Mouse (Mus musculus): ENCODE data around the gene Apoc4. TPM values are rescaled to one million over a fixed set of nuclear protein-coding genes. Genes with fewer than 3 reads are reported as not detected.
A peak's percentile ranks its signal among the peaks of the same experiment; 100 is the strongest.
"Not testable (repeated sequence)": the region's sequence is repeated elsewhere in the genome, so short reads cannot be mapped to it uniquely, and the experiment has no call there.

Apoc4 gene
- polyA plus RNA-seq, 1 experiment from 2014 or later: 74.0 TPM

DNA sequence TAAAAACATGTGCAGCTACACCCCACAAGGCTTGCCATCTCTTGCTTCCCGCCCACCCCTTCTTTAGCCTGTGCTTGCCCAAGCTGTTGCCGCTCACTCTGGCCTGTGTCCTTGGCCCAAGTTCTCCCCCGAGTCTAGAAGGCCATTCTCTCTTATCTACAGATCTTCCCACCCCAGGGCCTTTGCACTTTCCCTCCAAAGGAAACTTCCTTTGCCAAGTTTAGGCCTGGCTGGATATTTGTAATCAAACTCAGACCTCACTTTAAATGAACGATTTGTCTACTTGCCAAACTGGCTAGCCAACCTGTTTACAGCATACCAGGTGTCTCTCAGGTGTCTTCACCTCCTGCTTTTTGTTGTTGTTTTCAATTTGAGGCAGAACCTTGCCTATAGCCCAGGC, 9.6 kb upstream of the Apoc4 start:
- no peak overlapping the region for H3K9ac ChIP-seq
- DNase-seq: no peak

DNA sequence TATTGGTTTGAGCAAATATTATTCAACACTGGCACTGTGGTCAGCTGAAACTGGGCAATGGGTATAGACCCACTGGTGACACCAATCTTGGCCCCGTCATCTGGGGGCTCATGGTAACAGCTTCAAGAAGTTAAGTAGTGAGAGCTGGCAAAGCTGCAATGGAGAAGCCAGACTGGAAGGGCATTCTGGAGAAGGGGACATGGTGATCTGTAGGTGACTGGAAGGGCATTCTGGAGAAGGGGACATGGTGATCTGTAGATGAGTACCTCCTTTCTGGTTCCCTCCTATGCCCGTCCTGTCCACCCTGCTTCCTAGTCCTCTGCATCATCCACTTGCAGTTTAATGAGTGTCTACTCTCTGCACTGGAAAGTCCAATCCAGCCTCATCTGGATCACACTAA, 7.3 kb upstream of the Apoc4 start:
- Histone ChIP-seq H3K9ac (no peak overlapping the region), H3K27me3 (no peaks in the 10 kb centered on the region), H3K4me2 (no peak overlapping the region), H3K36me3 (no peaks in the 10 kb centered on the region), H3K4me1 (replicated peaks) (peaks cover 55% of the 10 kb centered on the region), H3K27ac (peak overlapping the region; percentile 13; the same call in 1 of the 2 replicates), H3K9me3 (replicated peaks) (no peaks in the 10 kb centered on the region), H3K4me3 (replicated peaks) (no peak overlapping the region)
- ATAC-seq (ENCODE audit: low read depth): no peak
- DNase-seq: no peak
- WGBS (ENCODE audit: insufficient replicate concordance): 77% methylated on average over 2 of the region's 2 CpGs

More for the DNA sequence above, 9.6 kb upstream of the Apoc4 start:
- no peak for ATAC-seq (ENCODE audit: low read depth)
- Histone ChIP-seq H3K4me2 (no peak overlapping the region; the same call in 1 of the 2 replicates), H3K36me3 (peaks cover 2% of the 10 kb centered on the region; the same call in 1 of the 2 replicates), H3K4me3 (replicated peaks) (no peak overlapping the region), H3K4me1 (replicated peaks) (peaks cover 64% of the 10 kb centered on the region), H3K27ac (peak overlapping the region; percentile 74; the same call in 1 of the 2 replicates), H3K9me3 (replicated peaks) (no peaks in the 10 kb centered on the region), H3K27me3 (no peaks in the 10 kb centered on the region)
- 67% methylated on average over 4 of the region's 4 CpGs for WGBS (ENCODE audit: insufficient replicate concordance)

DNA sequence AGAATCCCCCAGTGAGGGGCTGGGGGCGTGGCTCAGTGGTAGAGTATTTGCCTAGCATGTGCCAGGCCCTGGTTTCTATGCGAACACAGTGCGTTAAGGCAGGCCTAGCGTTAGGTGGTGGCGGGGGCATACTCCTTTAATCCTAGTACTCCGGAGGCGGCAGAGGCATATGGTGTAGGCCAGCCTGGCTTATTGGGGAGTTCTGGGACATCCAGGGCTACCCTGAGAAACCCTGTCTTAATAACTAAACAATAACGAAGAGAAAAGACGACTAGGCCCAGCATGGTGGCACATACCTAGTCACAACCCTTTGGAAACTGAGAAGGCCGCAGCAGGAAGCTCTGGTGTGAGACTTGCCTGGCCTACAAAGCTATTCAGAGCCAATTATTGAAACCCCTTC, 6.8 kb upstream of the Apoc4 start:
- Histone ChIP-seq H3K27ac (peak overlapping the region; percentile 75; the same call in 1 of the 2 replicates), H3K9me3 (replicated peaks) (no peaks in the 10 kb centered on the region), H3K27me3 (no peaks in the 10 kb centered on the region), H3K9ac (no peak overlapping the region), H3K4me1 (replicated peaks) (peaks cover 53% of the 10 kb centered on the region), H3K4me2 (no peak overlapping the region), H3K36me3 (no peaks in the 10 kb centered on the region), H3K4me3 (replicated peaks) (no peak overlapping the region)
- no peak for ATAC-seq (ENCODE audit: low read depth)
- WGBS (ENCODE audit: insufficient replicate concordance): 88% methylated on average over 10 of the region's 10 CpGs
- DNase-seq: no peak

DNA sequence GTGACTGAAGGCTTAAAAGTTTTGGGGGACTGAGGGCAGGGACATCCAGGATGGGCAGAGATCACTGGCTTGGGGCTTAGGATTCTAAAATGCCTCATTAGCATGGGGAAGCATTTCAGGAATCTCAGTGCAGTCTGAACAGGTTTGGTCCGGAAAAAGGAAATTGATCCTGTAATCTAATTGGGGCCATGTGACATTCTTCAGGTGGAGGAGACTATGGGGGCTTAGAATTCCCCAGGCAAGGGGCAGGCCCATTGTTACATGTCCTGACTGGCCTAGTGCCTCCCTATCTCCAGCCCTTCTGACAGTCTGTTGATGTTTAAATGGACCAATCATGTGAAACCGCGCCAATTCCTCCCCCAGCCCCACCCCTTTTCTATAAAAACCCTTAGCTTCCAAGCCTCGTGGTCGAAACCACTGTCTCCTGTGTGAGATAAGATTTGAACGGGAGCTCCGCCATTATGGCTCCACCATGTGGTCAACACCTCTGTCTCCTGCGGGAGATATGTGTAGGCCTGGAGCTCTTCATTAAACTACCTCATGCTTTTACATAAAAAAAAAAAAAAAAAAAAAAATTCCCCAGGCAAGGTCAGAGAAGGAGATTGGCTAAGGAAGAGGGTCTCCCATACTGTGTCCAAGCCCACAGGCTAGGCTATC, 5.8 kb upstream of the Apoc4 start:
- H3K4me3 ChIP-seq (replicated peaks); H3K9me3 ChIP-seq (replicated peaks); H3K27me3 ChIP-seq; H3K4me2 ChIP-seq; H3K9ac ChIP-seq; H3K36me3 ChIP-seq; DNase-seq: not testable (repeated sequence)
- H3K4me1 ChIP-seq (replicated peaks): peaks cover 50% of the 10 kb centered on the region
- H3K27ac ChIP-seq: peak overlapping the region; percentile 75
- 23% methylated on average over 8 of the region's 8 CpGs for WGBS (ENCODE audit: insufficient replicate concordance)
- ATAC-seq (ENCODE audit: low read depth): peak; percentile 52

DNA sequence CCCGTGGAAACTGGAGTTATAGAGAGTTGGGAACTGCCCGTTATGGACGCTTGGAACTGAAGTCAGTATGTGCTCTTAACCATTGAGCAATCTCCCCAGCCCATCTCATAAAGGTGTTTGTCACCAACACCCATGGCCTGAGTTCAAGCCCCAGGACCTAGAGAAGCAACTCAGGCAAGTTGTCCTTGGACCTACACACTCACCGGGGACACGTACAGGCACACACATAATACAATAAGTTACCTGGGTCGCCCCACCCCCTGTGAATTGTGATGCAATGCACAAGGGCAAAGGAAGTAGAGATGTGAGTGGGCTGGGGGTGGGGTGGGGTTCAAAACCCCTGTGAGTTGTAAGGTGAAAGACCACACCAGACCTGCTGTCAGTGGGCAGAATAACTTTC, 5.2 kb upstream of the Apoc4 start:
- 72% methylated on average over 6 of the region's 6 CpGs for WGBS (ENCODE audit: insufficient replicate concordance)
- H3K9me3 ChIP-seq (replicated peaks): no peaks in the 10 kb centered on the region

DNA sequence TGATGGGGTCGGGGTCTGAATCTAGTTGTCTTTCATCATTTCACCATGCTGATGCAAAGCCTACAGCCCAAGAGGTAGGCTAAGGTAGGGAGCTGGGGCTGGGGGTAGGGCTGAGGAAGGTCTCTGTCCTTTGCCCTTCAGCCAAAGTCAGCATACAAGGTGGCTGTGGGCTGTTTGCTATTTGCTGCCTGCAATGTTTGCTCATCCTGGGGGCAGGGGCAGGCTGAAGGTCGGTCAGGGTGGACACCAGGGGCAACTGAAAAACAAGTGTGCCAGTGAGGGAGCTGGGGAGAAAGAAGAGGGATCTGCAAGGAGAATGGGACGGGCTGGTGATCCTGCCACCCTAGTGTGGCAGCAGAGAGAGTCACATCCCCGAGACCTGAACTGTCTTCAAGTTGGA, 4.1 kb upstream of the Apoc4 start:
- Histone ChIP-seq H3K9ac (peak overlapping the region; percentile 26; the same call in 1 of the 2 replicates), H3K27me3 (no peaks in the 10 kb centered on the region), H3K9me3 (replicated peaks) (no peaks in the 10 kb centered on the region), H3K27ac (peak overlapping the region; percentile 75), H3K4me3 (replicated peaks) (no peak overlapping the region), H3K4me2 (peak overlapping the region; percentile 19; the same call in 1 of the 2 replicates), H3K4me1 (replicated peaks) (peaks cover 53% of the 10 kb centered on the region), H3K36me3 (no peaks in the 10 kb centered on the region)
- 57% methylated on average over 4 of the region's 4 CpGs for WGBS (ENCODE audit: insufficient replicate concordance)
- DNase-seq (no peak), ATAC-seq (ENCODE audit: low read depth) (peak; percentile 60)

More for the DNA sequence above, 5.2 kb upstream of the Apoc4 start:
- Histone ChIP-seq H3K27ac (peak overlapping the region; percentile 75), H3K4me2 (no peak overlapping the region), H3K27me3 (no peaks in the 10 kb centered on the region), H3K4me1 (replicated peaks) (peaks cover 50% of the 10 kb centered on the region), H3K4me3 (replicated peaks) (no peak overlapping the region), H3K9ac (no peak overlapping the region), H3K36me3 (no peaks in the 10 kb centered on the region)
- DNase-seq (no peak), ATAC-seq (ENCODE audit: low read depth) (peak; percentile 49)

DNA sequence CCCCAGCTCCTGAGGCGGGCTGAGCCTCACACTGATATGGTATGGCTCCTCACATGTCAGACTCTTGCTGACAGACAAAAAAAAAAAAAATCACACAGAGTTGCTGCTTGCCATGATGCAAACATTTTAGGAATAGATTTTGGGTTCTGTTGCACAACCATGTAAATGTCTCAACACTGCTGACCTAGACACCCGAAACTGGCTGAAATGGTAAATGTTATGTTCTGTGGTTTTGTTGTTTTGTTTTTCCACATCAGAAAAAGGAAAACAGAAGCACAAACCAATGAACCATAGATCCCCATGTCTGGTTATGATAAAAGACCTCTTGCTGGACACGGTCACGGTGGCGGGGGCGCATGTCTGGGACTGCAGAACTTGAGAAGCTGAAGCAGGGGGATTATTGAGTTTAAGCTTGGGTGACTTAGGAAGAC, 2.5 kb upstream of the Apoc4 start:
- Histone ChIP-seq H3K27me3 (no peaks in the 10 kb centered on the region), H3K36me3 (no peaks in the 10 kb centered on the region), H3K9ac (no peak overlapping the region), H3K9me3 (replicated peaks) (no peaks in the 10 kb centered on the region), H3K4me2 (no peak overlapping the region), H3K4me1 (replicated peaks) (peaks cover 53% of the 10 kb centered on the region), H3K27ac (0 out of 2 replicates have a peak overlapping the region, but pooled peaks have one; percentile 1), H3K4me3 (replicated peaks) (no peak overlapping the region)
- DNase-seq: no peak
- no peak for ATAC-seq (ENCODE audit: low read depth)
- 60% methylated on average over 6 of the region's 6 CpGs for WGBS (ENCODE audit: insufficient replicate concordance)

DNA sequence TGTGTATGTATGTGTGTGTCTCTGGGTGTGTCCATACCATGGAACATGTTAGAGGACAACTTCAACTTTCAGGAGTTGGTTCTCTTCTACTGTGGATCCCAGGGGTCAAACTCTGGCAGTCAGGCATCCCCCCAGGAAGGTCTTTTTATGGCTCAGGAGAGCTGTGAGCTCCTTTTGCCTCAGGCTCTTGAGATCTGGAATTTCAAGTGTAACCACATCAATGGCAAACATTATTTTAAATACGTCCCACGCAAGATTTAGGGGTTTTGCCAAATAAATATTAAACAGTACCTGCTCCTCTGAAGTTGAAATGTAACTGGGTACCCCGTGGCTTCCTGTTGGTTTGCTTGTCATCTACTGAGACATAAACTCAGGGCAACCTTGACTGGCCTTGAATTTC, 1.7 kb upstream of the Apoc4 start:
- H3K27ac ChIP-seq: peak overlapping the region; percentile 29; the same call in 1 of the 2 replicates
- no peaks in the 10 kb centered on the region for H3K36me3 ChIP-seq
- H3K9ac ChIP-seq: no peak overlapping the region
- no peaks in the 10 kb centered on the region for H3K9me3 ChIP-seq (replicated peaks)
- WGBS (ENCODE audit: insufficient replicate concordance): 64% methylated on average over 3 of the region's 3 CpGs
- no peak overlapping the region for H3K4me2 ChIP-seq
- ATAC-seq (ENCODE audit: low read depth): no peak
- H3K27me3 ChIP-seq: no peaks in the 10 kb centered on the region
- DNase-seq: no peak
- no peak overlapping the region for H3K4me3 ChIP-seq (replicated peaks)
- H3K4me1 ChIP-seq (replicated peaks): peaks cover 59% of the 10 kb centered on the region

DNA sequence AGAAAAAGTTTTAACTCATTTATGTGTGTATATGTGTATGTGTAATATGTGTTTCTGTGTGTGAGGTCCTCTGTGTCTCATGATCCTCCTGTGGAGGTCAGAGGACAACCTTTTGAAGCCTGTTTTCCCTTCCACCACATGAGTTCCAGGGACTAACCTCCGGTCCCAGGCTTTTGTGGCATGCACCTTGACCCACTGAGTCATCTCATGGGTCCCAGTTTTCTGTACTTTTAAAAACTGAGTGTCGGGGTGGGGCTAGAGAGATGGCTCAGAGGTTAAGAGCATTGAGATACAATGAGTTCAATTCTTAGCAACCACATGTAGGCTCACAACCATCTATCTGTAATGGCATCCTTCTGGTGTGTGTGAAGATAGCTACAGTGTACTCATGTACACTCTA, 577 bp downstream of the Apoc4 start:
- Histone ChIP-seq H3K4me1 (replicated peaks) (peaks cover 53% of the 10 kb centered on the region), H3K27ac (peak overlapping the region; percentile 66), H3K4me3 (replicated peaks) (no peak overlapping the region), H3K4me2 (peak overlapping the region; percentile 34; the same call in 1 of the 2 replicates), H3K9ac (no peak overlapping the region), H3K9me3 (replicated peaks) (no peaks in the 10 kb centered on the region), H3K36me3 (no peaks in the 10 kb centered on the region), H3K27me3 (no peaks in the 10 kb centered on the region)
- WGBS (ENCODE audit: insufficient replicate concordance): 69% methylated on average over 2 of the region's 2 CpGs
- ATAC-seq (ENCODE audit: low read depth): no peak
- no peak for DNase-seq

DNA sequence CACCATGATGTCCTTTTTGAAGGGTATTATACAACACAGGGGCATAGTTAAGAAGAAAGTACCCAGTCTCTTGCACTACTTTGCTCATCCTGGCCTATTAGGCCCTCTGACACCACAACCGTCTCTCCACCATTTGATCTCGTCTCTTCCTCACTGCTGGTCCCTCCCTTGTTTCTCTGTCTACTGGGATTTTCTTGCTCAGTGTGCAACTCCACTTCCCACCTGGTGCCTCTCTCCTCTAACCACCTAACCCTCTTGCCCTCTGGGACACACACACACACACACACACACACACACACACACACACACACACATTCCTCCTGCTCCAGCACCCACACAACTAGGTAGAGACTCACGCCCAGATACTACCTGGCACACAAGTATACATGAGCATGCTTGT, 2.4 kb downstream of the Apoc4 start:
- WGBS (ENCODE audit: insufficient replicate concordance): 79% methylated on average over 3 of the region's 3 CpGs
- H3K27ac ChIP-seq: no peak overlapping the region

DNA sequence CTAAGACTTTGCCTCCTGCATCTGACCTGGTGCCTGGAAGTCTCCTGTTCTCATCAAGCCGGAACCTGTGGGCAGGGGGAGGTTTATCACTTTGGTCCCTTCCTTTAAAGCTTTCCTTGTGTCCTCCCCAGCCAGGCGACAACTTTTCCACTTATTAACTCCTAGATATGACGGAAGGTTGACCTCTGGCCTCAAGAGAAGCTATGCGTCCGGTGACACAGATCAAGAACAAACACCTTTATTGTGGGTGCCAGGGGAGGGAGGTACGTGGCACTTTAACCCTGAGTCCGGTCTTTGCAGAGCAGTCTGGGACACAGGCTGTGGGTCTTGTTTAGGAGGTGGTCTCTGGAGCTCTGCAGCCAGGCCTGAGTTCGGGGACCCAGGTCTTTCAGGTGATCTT, 3.4 kb downstream of the Apoc4 start, which contains the start of gene Apoc2:
TSS of gene Apoc2 (minus strand) at position 70 of the 400 bp plus-strand sequence.
- Histone ChIP-seq H3K27me3 (no peaks in the 10 kb centered on the region), H3K9ac (no peak within 1 kb of the TSS), H3K36me3 (no peaks in the 10 kb centered on the region), H3K9me3 (replicated peaks) (no peaks in the 10 kb centered on the region), H3K4me2 (no peak within 1 kb of the TSS), H3K27ac (peak within 1 kb of the TSS; percentile 64), H3K4me3 (replicated peaks) (no peak within 1 kb of the TSS), H3K4me1 (replicated peaks) (peaks cover 37% of the 10 kb centered on the region)
- no peak for ATAC-seq (ENCODE audit: low read depth)
- DNase-seq: no peak
- 58% methylated on average over 8 of the region's 8 CpGs for WGBS (ENCODE audit: insufficient replicate concordance)

More for the DNA sequence above, 2.4 kb downstream of the Apoc4 start:
- Histone ChIP-seq H3K9ac (no peak overlapping the region), H3K27me3 (no peaks in the 10 kb centered on the region), H3K4me2 (no peak overlapping the region), H3K4me3 (replicated peaks) (no peak overlapping the region), H3K4me1 (replicated peaks) (peaks cover 44% of the 10 kb centered on the region), H3K36me3 (no peaks in the 10 kb centered on the region), H3K9me3 (replicated peaks) (no peaks in the 10 kb centered on the region)
- no peak for ATAC-seq (ENCODE audit: low read depth)
- DNase-seq: no peak

DNA sequence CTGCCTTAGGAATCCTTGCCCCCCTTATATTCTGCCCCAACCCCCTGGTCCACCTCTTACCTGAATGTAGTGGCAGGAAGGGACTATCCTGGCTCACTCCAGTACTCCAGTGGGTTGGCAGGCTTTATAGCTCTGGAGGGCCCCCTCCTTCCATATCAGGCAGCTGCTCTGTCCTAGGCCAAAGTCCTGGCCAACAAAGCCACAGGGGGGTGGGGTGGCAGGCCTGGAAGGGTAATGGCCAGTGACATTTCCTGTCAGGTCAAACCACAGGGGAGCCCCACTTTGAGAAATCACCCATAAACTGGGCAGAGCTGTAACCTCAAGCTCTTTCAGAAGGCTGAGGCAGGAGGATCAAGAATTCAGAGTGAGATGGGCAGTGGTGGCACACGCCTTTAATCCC, 4.6 kb downstream of the Apoc4 start:
- H3K9ac ChIP-seq: peak overlapping the region; percentile 38; the same call in 1 of the 2 replicates
- 65% methylated on average over 1 of the region's 1 CpGs for WGBS (ENCODE audit: insufficient replicate concordance)
- H3K36me3 ChIP-seq: 0 out of 2 replicates have a peak, but pooled peaks cover under 1% of the 10 kb centered on the region
- H3K4me3 ChIP-seq (replicated peaks): peak overlapping the region; percentile 37
- H3K4me2 ChIP-seq: peak overlapping the region; percentile 24; the same call in 1 of the 2 replicates
- DNase-seq: no peak
- ATAC-seq (ENCODE audit: low read depth): peak; percentile 59
- H3K4me1 ChIP-seq (replicated peaks): peaks cover 26% of the 10 kb centered on the region
- H3K27ac ChIP-seq: peak overlapping the region; percentile 64
- H3K27me3 ChIP-seq: no peaks in the 10 kb centered on the region
- no peaks in the 10 kb centered on the region for H3K9me3 ChIP-seq (replicated peaks)
